Mouse (Mus musculus): ENCODE data around the gene Fgfr2.

Fgfr2 gene

DNA sequence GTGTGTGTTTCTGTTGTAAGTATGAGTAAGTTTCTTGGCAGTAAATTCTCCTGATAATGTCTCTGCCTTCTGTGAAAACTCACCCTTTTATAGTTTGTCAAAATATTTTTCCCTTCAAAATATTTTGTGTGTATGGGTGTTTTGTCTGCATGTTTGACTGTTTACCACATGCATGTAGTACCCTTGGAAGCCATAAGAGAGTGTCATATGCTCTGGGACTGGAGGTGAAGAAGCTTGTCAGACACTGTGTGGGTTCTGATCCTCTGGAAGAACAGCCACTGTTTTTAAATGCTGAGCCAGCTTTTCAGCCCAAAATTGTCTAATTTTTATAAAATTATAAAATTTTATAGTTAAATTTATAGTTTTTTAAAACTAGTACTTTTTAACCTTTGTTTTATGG lies 188.4 kb downstream of the Fgfr2 start:
- DNase-seq (ENCODE audit: low read depth, low spot score): peak; percentile 12

DNA sequence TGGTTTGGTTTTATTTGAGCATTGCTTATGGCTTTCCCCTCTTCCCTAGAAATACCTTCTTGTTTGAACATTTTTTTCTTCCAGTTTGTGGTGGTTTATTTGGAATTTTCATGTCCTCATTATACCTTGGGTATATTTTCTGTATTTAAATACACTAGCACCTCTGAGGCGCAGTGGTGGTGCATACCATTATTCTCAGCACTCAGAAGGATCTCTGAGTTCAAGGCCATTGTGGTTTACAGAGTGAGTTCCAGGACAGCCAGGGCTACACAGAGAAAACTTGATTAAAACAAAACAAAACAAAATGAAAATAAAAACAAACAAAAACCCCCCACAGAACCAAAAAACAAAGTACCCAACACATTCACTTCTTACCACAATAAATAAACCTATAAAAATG lies 189.8 kb downstream of the Fgfr2 start:
- DNase-seq (ENCODE audit: low read depth, low spot score): no peak

DNA sequence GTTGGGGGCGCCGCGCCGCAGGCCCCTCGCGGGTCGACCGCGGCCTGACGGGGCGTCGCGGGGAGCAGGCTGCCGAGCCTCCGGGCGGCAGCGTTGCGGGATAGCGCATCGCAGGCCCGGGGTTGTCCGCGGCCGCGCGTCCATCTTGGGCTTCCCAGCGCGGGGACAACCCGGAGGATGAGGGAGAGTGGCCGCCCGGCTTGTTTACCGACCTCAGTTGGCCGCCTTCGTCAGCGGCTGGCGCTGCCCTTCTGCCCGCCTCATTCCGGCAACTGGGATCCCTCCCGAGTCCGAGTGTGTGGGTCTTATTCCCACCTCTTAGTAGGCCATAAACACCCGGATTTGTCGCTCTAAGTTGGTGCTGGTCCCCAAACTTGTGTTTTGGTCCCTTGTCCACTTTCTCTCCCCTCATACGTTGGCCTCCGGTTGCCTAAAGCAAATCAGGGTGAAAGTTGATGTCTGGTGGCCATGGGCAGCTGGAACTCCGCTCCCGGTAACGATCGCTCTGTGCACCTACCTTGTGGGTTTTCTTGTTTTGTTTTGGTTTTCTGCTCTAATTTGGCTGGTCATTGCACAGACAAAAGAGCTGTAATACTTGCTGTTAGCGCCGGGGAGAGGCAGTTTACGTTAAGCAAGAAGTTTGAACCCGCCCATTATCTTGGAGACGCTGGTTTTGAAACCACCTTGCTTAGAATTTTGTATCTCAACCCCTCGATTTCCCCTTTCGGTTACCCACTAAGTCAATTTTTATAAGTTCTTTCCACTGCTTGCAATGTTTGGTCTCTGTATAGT lies 191.4 kb downstream of the Fgfr2 start:
- peak; percentile 57 for DNase-seq (ENCODE audit: low read depth, low spot score)

GRCm38 (mm10) chr7:132930850-132931559 lies 192.1 kb downstream of the Fgfr2 start, which contains the start of gene Zranb1:
Zranb1 (plus strand) TSS chr7:132931142.
- DNase-seq (ENCODE audit: low read depth, low spot score): peak; percentile 94

GRCm38 (mm10) chr7:132930055-132930454 lies 193.1 kb downstream of the Fgfr2 start:
- DNase-seq (ENCODE audit: low read depth, low spot score): peak; percentile 26

DNA sequence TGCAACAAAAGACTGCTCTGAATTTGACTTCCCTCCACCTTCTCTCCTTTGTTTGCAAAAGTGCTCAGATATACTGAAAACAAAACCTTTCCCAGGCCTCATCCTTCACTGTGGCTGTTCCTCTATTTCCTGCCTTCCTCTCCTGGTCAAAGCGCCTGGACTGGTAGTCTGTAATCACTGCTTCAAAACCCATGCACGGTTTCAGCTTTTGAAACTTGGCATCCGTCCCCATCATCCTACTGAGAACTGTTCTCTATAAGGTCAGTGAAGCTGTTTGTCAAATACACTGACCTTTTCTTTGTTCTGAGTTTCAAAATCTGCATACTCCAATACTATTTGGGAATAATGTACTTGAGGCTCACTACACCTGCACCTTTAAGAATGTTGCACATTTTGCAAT lies 195.9 kb downstream of the Fgfr2 start:
- DNase-seq (ENCODE audit: low read depth, low spot score): no peak

DNA sequence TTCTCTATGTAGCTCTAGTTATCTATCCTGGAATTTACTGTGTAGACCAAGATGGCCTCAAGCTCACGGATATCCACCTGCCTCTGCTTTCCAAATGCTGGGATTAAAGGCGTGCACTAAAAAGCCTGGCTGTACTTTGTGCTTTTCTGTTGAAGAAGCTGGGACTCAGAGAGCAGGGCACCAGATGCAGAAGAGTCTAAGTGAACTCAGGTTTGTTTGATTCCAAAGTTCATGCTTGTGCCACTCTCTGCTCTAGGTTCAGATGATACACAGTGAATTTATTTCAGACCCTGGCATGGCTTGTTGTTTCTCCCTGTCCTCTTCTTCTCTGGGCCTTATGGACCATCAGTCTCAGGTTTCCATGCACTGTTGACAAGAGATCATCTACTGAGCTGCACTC lies 197.9 kb downstream of the Fgfr2 start:
- DNase-seq (ENCODE audit: low read depth, low spot score): no peak

GRCm38 (mm10) chr7:132921971-132922370 lies 201.2 kb downstream of the Fgfr2 start:
- DNase-seq (ENCODE audit: low read depth, low spot score): no peak

DNA sequence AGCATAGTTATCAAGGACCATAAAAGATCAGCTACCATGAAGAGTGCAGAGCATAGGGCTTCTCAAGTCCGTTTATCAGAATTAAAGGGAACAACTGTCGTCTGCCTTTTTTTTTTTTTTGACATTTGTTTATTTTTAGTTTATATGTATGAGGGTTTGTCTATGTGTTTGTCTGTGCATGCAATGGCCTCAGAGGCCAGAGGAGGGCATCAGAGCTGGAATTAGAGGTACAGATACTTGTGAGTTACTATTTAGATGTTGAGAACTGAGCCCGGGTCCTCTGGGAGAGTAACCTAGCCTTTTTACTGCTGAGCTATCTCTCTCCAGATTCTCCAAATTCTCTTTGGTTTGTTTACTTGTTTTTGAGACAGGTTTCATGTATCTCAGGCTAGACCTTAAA lies 219.4 kb downstream of the Fgfr2 start:
- DNase-seq (ENCODE audit: low read depth, low spot score): no peak

DNA sequence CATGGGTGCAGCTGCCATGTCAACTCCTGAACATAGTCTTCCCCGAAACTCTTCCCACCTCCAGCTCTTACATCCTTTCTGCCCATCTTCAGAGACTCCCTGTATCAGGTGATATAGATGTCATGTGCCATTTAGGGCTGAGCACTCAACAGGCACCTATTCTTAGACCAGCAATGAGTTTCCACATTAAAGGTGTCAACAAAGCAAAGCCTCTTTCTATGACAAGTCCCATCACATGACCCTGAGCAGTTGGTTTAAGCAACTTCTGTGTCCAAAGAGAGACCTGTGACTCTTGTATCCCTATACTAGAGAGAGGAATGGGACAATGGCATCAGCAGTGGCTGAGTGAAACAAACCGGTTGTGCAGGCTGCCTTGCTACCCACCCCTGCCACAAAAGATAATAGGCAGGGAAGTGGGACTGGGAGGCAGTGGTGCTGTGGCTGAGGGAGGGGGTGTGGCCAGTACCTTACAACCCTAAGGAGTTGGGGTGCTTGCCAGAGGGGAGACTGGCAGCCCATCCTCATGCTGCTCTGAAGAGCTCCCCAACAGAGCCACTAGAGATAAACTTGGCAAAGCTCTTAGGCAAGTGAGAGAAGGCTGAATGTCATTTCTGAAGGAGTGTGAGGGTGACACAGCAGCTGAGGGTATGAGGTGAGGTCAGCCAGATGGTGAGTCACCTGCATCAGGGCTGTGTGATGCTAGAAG lies 222.2 kb downstream of the Fgfr2 start:
- no peak for DNase-seq (ENCODE audit: low read depth, low spot score)

GRCm38 (mm10) chr7:132898234-132898633 lies 224.9 kb downstream of the Fgfr2 start:
- DNase-seq (ENCODE audit: low read depth, low spot score): peak; percentile 32

GRCm38 (mm10) chr7:132897258-132897657 lies 225.9 kb downstream of the Fgfr2 start:
- DNase-seq (ENCODE audit: low read depth, low spot score): no peak

GRCm38 (mm10) chr7:132896206-132896815 lies 226.8 kb downstream of the Fgfr2 start:
- DNase-seq (ENCODE audit: low read depth, low spot score): no peak

DNA sequence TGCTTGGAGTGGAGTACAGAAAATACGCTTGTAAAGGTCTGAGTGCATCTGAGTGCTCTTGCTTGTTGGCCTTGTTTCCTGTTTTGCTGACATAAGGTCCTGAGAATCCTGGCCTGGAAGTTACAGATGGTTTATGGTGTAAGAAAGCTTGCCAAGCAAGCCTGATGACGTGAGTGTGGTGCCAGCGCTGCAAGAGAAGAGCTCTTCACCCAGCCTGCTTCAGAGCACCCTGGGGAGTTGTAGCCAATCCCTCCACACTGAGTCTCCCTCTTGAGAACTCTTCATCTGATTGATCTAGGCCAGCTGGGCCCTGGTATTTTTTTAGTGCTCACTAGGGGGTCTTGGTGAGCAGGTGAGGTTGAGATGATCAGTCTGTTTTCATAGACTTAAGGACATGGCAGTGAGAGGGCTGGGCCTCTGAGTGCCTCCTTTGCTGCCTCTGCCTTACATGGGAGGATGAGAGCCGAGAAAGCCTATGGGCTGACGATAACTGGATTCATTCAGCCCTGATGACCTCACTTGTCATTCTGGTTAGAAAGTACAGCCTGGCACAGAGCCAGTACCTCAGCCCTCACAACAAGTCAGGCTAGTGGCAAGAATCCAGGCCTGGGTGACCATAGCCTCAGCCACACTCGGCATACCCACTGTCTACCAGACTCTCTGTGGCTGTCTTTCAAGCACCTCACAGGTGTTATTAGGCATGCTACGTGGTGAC lies 228.2 kb downstream of the Fgfr2 start:
- DNase-seq (ENCODE audit: low read depth, low spot score): peak; percentile 16

GRCm38 (mm10) chr7:132893336-132893735 lies 229.8 kb downstream of the Fgfr2 start:
- DNase-seq (ENCODE audit: low read depth, low spot score): no peak

- peak; percentile 27 for DNase-seq (ENCODE audit: low read depth, low spot score)
These were observed 230.3 kb downstream of the Fgfr2 start for GRCm38 (mm10) chr7:132892806-132893205.

DNA sequence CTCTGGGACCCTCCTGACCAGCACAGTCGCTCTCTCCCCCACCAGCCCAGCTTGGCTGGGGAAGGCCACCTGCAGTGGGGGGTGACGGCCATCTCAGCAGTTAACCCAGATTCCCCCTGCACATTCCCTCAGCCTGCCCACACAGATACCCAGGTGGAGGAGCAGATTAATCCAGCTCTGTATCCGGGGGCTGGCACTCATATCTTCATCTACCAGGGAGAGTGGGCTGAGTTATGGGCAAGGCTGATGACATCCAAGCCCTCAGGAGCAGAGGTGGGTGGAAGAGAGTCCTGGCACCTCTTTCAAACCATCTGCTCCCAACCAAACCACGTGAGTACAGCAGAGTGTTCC lies 230.9 kb downstream of the Fgfr2 start:
- DNase-seq (ENCODE audit: low read depth, low spot score): no peak

DNA sequence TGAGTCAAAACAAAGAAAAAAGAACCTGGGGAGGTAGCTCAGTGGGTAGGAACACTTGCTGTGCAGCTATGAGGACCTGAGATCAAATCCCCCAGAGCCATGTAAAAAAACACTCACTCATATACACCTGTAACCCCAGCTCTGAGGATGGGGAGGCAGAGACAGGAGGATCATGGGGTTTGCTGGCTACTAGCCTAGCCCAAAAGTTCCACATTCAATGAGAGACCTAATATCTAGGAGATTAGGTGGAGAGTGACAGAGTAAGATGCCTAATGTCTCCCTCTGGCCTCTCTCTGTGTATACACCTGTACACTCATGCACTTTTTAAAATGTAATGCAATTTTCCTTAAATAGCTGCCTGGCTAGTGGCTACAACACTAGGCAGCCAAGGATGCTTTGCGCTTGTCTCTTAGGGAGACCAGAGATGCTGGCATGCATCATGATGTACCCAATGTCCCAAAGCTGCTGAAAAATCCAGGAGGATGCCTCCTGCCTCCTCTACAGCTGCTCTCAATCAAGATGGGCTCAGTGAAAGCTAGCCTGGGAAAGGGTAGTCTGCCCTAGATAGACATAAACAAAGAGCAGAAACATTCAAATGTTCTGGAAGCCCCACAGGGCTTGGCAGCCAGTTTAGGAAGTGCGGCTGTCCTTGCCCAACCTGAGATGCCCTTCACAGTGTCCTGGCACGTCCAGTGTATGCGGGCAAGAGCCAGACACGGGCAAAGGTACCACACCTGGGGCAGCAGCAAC lies 231.4 kb downstream of the Fgfr2 start:
- DNase-seq (ENCODE audit: low read depth, low spot score): no peak

DNA sequence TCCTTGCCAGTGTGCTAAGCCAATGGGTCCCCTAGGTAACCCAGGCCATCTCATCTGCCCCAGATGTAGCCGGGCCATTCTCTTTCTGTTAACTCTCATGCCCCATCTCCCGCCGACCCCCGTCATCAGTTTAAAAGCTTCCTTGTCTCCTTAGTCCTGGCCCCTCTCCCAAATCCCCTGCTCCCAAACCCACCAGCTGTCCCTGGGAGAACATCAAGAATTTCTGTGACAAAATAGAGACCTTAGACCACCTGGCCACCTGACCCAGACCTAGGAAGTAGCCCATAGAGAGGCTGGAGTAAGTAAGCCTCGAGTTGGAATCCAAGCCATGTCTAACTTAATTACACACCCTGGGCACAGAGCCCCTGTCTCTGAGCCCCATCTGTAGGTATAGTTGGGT lies 232.9 kb downstream of the Fgfr2 start:
- DNase-seq (ENCODE audit: low read depth, low spot score): no peak

GRCm38 (mm10) chr7:132889691-132890090 lies 233.5 kb downstream of the Fgfr2 start:
- DNase-seq (ENCODE audit: low read depth, low spot score): no peak
